Mouse (Mus musculus): ENCODE measurements around the gene Clip4. TPM values are rescaled to one million over a fixed set of nuclear protein-coding genes. Genes with fewer than 3 reads are reported as not detected.
"Not testable (repeated sequence)": the region's sequence is repeated elsewhere in the genome, so short reads cannot be mapped to it uniquely, and the experiment has no call there.

Clip4 gene
- total RNA-seq (2012; rRNA removed), result 6.1 and 8.5 TPM in 2 replicates

DNA sequence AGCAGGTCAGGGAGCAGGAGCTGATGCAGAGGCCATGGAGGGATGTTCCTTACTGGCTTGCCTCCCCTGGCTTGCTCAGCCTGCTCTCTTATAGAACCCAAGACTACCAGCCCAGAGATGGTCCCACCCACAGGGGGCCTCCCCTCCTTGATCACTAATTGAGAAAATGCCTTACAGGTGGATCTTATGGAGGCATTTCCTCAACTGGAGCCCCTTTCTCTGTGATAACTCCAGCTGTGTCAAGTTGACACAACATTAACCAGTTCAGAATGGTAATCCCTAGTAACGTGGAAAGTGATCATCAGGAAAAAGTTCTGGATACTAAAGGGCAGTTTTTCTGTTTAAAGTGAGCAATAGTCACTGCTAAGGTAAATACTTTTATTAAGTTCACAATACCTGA, at the start of gene Clip4:
TSS of gene Clip4 (plus strand) at position 301 of the 400 bp plus-strand sequence.
- H3K4me3 ChIP-seq (ENCODE audit: insufficient read depth in 1 of 2, low read depth in 1 of 2, low read length in 2 of 2, poor library complexity in 1 of 2, severe bottlenecking in 1 of 2); H3K4me1 ChIP-seq (ENCODE audit: control insufficient read depth in 2 of 2, insufficient read depth in 2 of 2, low read length in 2 of 2, poor library complexity in 1 of 2); H3K9me3 ChIP-seq (ENCODE audit: control insufficient read depth, insufficient read depth, low read depth, low read length); DNase-seq (ENCODE audit: low read depth, low spot score); H3K27ac ChIP-seq (ENCODE audit: insufficient read depth, low read depth, low read length, poor library complexity, severe bottlenecking); in situ Hi-C loops (cut with MboI; ENCODE audit: low sequenced_read_pairs in 2 of 2, unreplicated experiment in 2 of 2); H3K36me3 ChIP-seq (ENCODE audit: control insufficient read depth, insufficient read depth, low read length, poor library complexity, severe bottlenecking); H3K9ac ChIP-seq (ENCODE audit: insufficient read depth, low read depth, low read length, poor library complexity, severe bottlenecking): not testable (repeated sequence)

DNA sequence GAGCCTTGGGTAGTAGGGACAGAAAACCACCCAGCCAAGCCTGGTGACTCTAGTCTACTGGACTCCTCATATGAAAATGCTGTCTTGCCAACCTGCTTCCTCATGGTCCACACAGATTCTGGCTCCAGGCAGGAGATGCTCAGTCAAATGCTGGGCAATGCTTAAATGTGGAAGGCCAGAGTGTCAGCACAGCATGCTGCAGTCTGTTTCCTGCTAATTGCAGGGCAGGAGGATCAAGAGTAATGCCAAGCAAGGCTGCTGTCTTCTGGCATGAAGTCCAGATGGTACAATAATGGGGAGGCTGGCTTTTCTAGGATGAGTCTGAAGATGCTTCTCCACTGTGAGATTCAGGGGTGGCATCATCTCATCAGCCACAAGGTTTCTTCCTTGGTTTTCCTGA, 47.8 kb upstream of the Clip4 start:
- no peak overlapping the region for H3K4me3 ChIP-seq (ENCODE audit: insufficient read depth in 1 of 2, low read depth in 1 of 2, low read length in 2 of 2, poor library complexity in 1 of 2, severe bottlenecking in 1 of 2)
- H3K9ac ChIP-seq (ENCODE audit: insufficient read depth, low read depth, low read length, poor library complexity, severe bottlenecking), result no peak overlapping the region
- H3K9me3 ChIP-seq (ENCODE audit: control insufficient read depth, insufficient read depth, low read depth, low read length), result no peaks in the 10 kb centered on the region
- H3K36me3 ChIP-seq (ENCODE audit: control insufficient read depth, insufficient read depth, low read length, poor library complexity, severe bottlenecking), result no peaks in the 10 kb centered on the region
- TF ChIP-seq HCFC1 (IDR thresholded peaks at IDR 0.05; ENCODE audit: borderline replicate concordance, insufficient read depth, low read length), result no peak
- TF ChIP-seq CHD2 (IDR thresholded peaks at IDR 0.05; ENCODE audit: low read depth, low read length), result no peak
- no peak for TF ChIP-seq MAFK (IDR thresholded peaks at IDR 0.05; ENCODE audit: insufficient read depth, low read depth, low read length)
- no peak for TF ChIP-seq ZC3H11A (IDR thresholded peaks at IDR 0.05; ENCODE audit: borderline replicate concordance, low read depth, low read length)
- TF ChIP-seq ZNF384 (IDR thresholded peaks at IDR 0.05; ENCODE audit: low read depth, low read length), result no peak
- DNase-seq (ENCODE audit: low read depth, low spot score), result no peak
- H3K27ac ChIP-seq (ENCODE audit: insufficient read depth, low read depth, low read length, poor library complexity, severe bottlenecking), result no peak overlapping the region
- H3K4me1 ChIP-seq (ENCODE audit: control insufficient read depth in 2 of 2, insufficient read depth in 2 of 2, low read length in 2 of 2, poor library complexity in 1 of 2), result peaks cover 1 to 4% of the 10 kb centered on the region in 2 experiments; a peak in 1 of 4 replicates
- in situ Hi-C loops (cut with MboI; ENCODE audit: low sequenced_read_pairs in 2 of 2, unreplicated experiment in 2 of 2), result no loop called here

DNA sequence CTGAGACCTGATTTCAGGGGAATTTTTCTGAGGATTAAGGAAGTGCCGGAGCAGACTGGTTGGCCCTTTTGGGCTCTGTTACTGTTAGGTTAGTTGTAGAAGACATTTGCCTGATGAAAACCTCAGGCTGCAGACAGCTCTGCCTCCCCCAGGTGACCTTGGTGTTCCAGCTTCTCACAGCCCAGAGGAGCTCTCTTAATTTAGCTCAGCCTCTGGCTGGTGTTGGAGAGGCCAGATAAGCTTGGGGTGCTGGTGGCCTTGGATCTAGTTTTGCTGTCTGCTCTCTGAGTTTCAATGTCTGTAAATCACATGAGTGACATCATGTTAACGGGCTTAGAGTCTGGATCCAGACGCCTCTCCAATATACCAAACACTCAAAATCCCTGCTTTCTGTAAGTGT, 47.3 kb upstream of the Clip4 start:
- in situ Hi-C loops (cut with MboI; ENCODE audit: low sequenced_read_pairs in 2 of 2, unreplicated experiment in 2 of 2), result no loop called here
- H3K27ac ChIP-seq (ENCODE audit: insufficient read depth, low read depth, low read length, poor library complexity, severe bottlenecking), result no peak overlapping the region

DNA sequence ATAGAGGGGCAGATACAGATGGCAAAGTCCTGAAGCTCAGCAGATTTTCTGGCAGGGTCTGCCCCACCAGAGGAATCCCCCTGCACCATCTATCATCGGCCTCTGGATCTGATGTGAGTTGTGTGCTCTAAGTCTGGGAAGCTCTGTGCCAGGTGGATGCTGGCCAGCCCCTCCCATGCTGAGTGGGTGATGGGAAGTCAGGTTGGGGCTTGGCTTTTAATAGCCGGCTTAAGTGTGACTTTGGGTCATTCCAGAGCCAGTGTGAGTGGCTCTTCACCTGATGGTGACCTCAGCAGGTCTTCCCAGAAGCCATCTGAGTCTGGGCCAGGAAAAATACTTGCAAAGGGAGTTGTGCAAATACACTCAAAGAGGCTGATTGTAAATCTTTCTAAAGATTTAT, 37.6 kb upstream of the Clip4 start:
- TF ChIP-seq CHD2 (IDR thresholded peaks at IDR 0.05; ENCODE audit: low read depth, low read length), result no peak
- TF ChIP-seq MAFK (IDR thresholded peaks at IDR 0.05; ENCODE audit: insufficient read depth, low read depth, low read length), result no peak
- no peak for TF ChIP-seq ZNF384 (IDR thresholded peaks at IDR 0.05; ENCODE audit: low read depth, low read length)
- no peak for TF ChIP-seq HCFC1 (IDR thresholded peaks at IDR 0.05; ENCODE audit: borderline replicate concordance, insufficient read depth, low read length)
- no peak for TF ChIP-seq ZC3H11A (IDR thresholded peaks at IDR 0.05; ENCODE audit: borderline replicate concordance, low read depth, low read length)
- Histone ChIP-seq H3K4me3 (ENCODE audit: insufficient read depth in 1 of 2, low read depth in 1 of 2, low read length in 2 of 2, poor library complexity in 1 of 2, severe bottlenecking in 1 of 2) (no peak overlapping the region), H3K36me3 (ENCODE audit: control insufficient read depth, insufficient read depth, low read length, poor library complexity, severe bottlenecking) (no peaks in the 10 kb centered on the region)

More for the DNA sequence above, 47.3 kb upstream of the Clip4 start:
- Histone ChIP-seq H3K36me3 (ENCODE audit: control insufficient read depth, insufficient read depth, low read length, poor library complexity, severe bottlenecking) (no peaks in the 10 kb centered on the region), H3K9me3 (ENCODE audit: control insufficient read depth, insufficient read depth, low read depth, low read length) (no peaks in the 10 kb centered on the region), H3K9ac (ENCODE audit: insufficient read depth, low read depth, low read length, poor library complexity, severe bottlenecking) (no peak overlapping the region), H3K4me1 (ENCODE audit: control insufficient read depth in 2 of 2, insufficient read depth in 2 of 2, low read length in 2 of 2, poor library complexity in 1 of 2) (peaks cover 1 to 4% of the 10 kb centered on the region in 2 experiments; a peak in 1 of 4 replicates), H3K4me3 (ENCODE audit: insufficient read depth in 1 of 2, low read depth in 1 of 2, low read length in 2 of 2, poor library complexity in 1 of 2, severe bottlenecking in 1 of 2) (no peak overlapping the region)
- no peak for DNase-seq (ENCODE audit: low read depth, low spot score)
- TF ChIP-seq CHD2 (IDR thresholded peaks at IDR 0.05; ENCODE audit: low read depth, low read length), result no peak
- TF ChIP-seq MAFK (IDR thresholded peaks at IDR 0.05; ENCODE audit: insufficient read depth, low read depth, low read length), result no peak
- TF ChIP-seq ZC3H11A (IDR thresholded peaks at IDR 0.05; ENCODE audit: borderline replicate concordance, low read depth, low read length), result no peak
- TF ChIP-seq ZNF384 (IDR thresholded peaks at IDR 0.05; ENCODE audit: low read depth, low read length), result no peak
- no peak for TF ChIP-seq HCFC1 (IDR thresholded peaks at IDR 0.05; ENCODE audit: borderline replicate concordance, insufficient read depth, low read length)

DNA sequence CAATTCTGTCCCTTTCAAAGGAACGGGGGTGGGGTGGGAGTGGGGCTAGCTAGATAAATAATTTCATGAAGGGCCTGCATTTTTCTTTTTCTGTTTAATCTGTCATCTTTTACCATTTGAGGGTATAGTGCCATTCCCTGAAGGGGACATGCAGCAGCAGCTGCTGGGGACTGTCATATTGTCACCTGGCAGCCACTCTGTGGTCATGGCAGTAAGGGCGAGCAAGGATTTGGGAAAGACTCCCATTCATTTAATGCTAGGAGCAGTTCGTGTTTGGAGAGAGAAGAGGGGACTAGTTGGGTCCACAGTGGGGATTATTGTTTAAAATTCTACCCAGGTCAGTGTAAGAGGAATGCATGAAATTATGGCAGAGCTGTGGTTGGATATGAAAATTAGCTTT, 31.8 kb upstream of the Clip4 start:
- in situ Hi-C loops (cut with MboI; ENCODE audit: low sequenced_read_pairs in 2 of 2, unreplicated experiment in 2 of 2), result no loop called here
- TF ChIP-seq ZNF384 (IDR thresholded peaks at IDR 0.05; ENCODE audit: low read depth, low read length) (no peak), MAFK (IDR thresholded peaks at IDR 0.05; ENCODE audit: insufficient read depth, low read depth, low read length) (no peak), HCFC1 (IDR thresholded peaks at IDR 0.05; ENCODE audit: borderline replicate concordance, insufficient read depth, low read length) (no peak), ZC3H11A (IDR thresholded peaks at IDR 0.05; ENCODE audit: borderline replicate concordance, low read depth, low read length) (no peak), CHD2 (IDR thresholded peaks at IDR 0.05; ENCODE audit: low read depth, low read length) (no peak)

More for the DNA sequence above, 37.6 kb upstream of the Clip4 start:
- Histone ChIP-seq H3K4me1 (ENCODE audit: control insufficient read depth in 2 of 2, insufficient read depth in 2 of 2, low read length in 2 of 2, poor library complexity in 1 of 2) (0 out of 4 replicates have a peak, but pooled peaks cover 0 to 2% of the 10 kb centered on the region in 2 experiments), H3K9me3 (ENCODE audit: control insufficient read depth, insufficient read depth, low read depth, low read length) (no peaks in the 10 kb centered on the region), H3K27ac (ENCODE audit: insufficient read depth, low read depth, low read length, poor library complexity, severe bottlenecking) (no peak overlapping the region), H3K9ac (ENCODE audit: insufficient read depth, low read depth, low read length, poor library complexity, severe bottlenecking) (no peak overlapping the region)
- DNase-seq (ENCODE audit: low read depth, low spot score), result no peak
- in situ Hi-C loops (cut with MboI; ENCODE audit: low sequenced_read_pairs in 2 of 2, unreplicated experiment in 2 of 2), result no loop called here

More for the DNA sequence above, 31.8 kb upstream of the Clip4 start:
- no peak for DNase-seq (ENCODE audit: low read depth, low spot score)
- no peaks in the 10 kb centered on the region for H3K4me1 ChIP-seq (ENCODE audit: control insufficient read depth in 2 of 2, insufficient read depth in 2 of 2, low read length in 2 of 2, poor library complexity in 1 of 2)
- no peaks in the 10 kb centered on the region for H3K36me3 ChIP-seq (ENCODE audit: control insufficient read depth, insufficient read depth, low read length, poor library complexity, severe bottlenecking)
- H3K9ac ChIP-seq (ENCODE audit: insufficient read depth, low read depth, low read length, poor library complexity, severe bottlenecking), result no peak overlapping the region
- no peaks in the 10 kb centered on the region for H3K9me3 ChIP-seq (ENCODE audit: control insufficient read depth, insufficient read depth, low read depth, low read length)
- H3K27ac ChIP-seq (ENCODE audit: insufficient read depth, low read depth, low read length, poor library complexity, severe bottlenecking), result no peak overlapping the region
- no peak overlapping the region for H3K4me3 ChIP-seq (ENCODE audit: insufficient read depth in 1 of 2, low read depth in 1 of 2, low read length in 2 of 2, poor library complexity in 1 of 2, severe bottlenecking in 1 of 2)
